Mouse (Mus musculus) midbrain, postnatal 0 days (tissue): ENCODE data around the gene C1d. TPM values are rescaled to one million over a fixed set of nuclear protein-coding genes. Genes with fewer than 3 reads are reported as not detected.

Experiments used
- ATAC-seq: fragments of 200-750 bp; cut with Nextera tagmentation; 2 replicates; pipeline ENCODE4 v1.8.0; 2017; ENCODE audit warnings: moderate number of reproducible peaks, mild to moderate bottlenecking, moderate TSS enrichment, moderate library complexity; ENCODE audit not compliant: low FRiP score
- DNase-seq: peaks from one replicate; pipeline ENCODE4 v3.0.0-alpha.2; 2015; ENCODE audit warnings: low spot score
- H3K27ac ChIP-seq: fragments of 300-500 bp; sonication (generic); 2 replicates; pipeline ENCODE4 v1.5.1; 2014; ENCODE audit warnings: low read depth, mild to moderate bottlenecking, low read length, mixed read lengths
- H3K27me3 ChIP-seq: fragments of 300-500 bp; sonication (generic); 2 replicates; pipeline ENCODE4 v1.6.1; 2014; ENCODE audit warnings: low read length, control low read depth, mixed read lengths; ENCODE audit not compliant: insufficient read depth
- H3K36me3 ChIP-seq: fragments of 300-500 bp; sonication (generic); 2 replicates; pipeline ENCODE4 v1.6.1; 2014; ENCODE audit warnings: low read length, control low read depth, mixed read lengths; ENCODE audit not compliant: insufficient read depth
- H3K4me1 ChIP-seq: fragments of 300-500 bp; sonication (generic); 2 replicates; pipeline ENCODE4 v1.6.1; 2014; ENCODE audit warnings: mild to moderate bottlenecking, control low read depth, antibody characterized with exemption, low read length, mixed read lengths; ENCODE audit not compliant: insufficient read depth
- H3K4me2 ChIP-seq: fragments of 300-500 bp; sonication (generic); 2 replicates; pipeline ENCODE4 v1.6.1; 2014; ENCODE audit warnings: low read depth, mild to moderate bottlenecking, low read length, mixed read lengths; ENCODE audit not compliant: poor library complexity, severe bottlenecking
- H3K4me3 ChIP-seq: fragments of 300-500 bp; sonication (generic); 2 replicates; pipeline ENCODE4 v1.5.1; 2014; ENCODE audit warnings: low read depth, mild to moderate bottlenecking, low read length, moderate library complexity
- H3K9ac ChIP-seq: fragments of 300-500 bp; sonication (generic); replicated peaks from 2 replicates; pipeline ENCODE4 v1.6.1; 2014; ENCODE audit warnings: mild to moderate bottlenecking, low read length, moderate library complexity, mixed read lengths; ENCODE audit not compliant: poor library complexity, severe bottlenecking
- H3K9me3 ChIP-seq: fragments of 300-500 bp; sonication (generic); 2 replicates; pipeline ENCODE4 v1.6.1; 2016; ENCODE audit warnings: low read length, control low read depth
- CTCF ChIP-seq: IDR thresholded peaks from 2 replicates; pipeline ENCODE4 v1.5.1; 2016; ENCODE audit warnings: antibody characterized with exemption, mild to moderate bottlenecking
- polyA plus RNA-seq: library from polyadenylated mRNA; unstranded; fragments of >200 nt; fragmentation: Nextera tagmentation; extraction: Ambion mirVana; gene quantifications from 2 replicates; pipeline ENCODE4 v1.2.1, GENCODE M21; 2015
- total RNA-seq: library from RNA; depleted of rRNA; stranded (reverse); fragments of >200 nt; gene quantifications from 2 replicates; pipeline ENCODE4 v1.2.3, GENCODE M21; 2014; rRNA removed

Gene C1d
- total and polyA plus RNA-seq, 2 experiments from 2014 or later = 59.0 to 207 TPM

GRCm38 (mm10) chr11:17307457-17307856 is 50.1 kb downstream of the C1d start:
- H3K4me1 ChIP-seq = no peaks in the 10 kb centered on the region
- no peak overlapping the region for H3K4me3 ChIP-seq
- no peak overlapping the region for H3K4me2 ChIP-seq
- no peaks in the 10 kb centered on the region for H3K27me3 ChIP-seq
- no peaks in the 10 kb centered on the region for H3K9me3 ChIP-seq
- H3K27ac ChIP-seq = no peak overlapping the region
- ATAC-seq (no peak), DNase-seq (no peak)
- TF ChIP-seq CTCF = no peak
- H3K36me3 ChIP-seq = no peaks in the 10 kb centered on the region
- H3K9ac ChIP-seq = no peak overlapping the region

Other genes starting within 250 kb of the C1d start
- gene Cnrip1, start 206.0 kb upstream of the C1d start, total RNA-seq = 134 and 144 TPM in 2 replicates
- gene Cnrip1, start 206.0 kb upstream of the C1d start, polyA plus RNA-seq = 244 and 254 TPM in 2 replicates
- gene Plek, start 205.2 kb upstream of the C1d start, total RNA-seq = 4.7 and 5.4 TPM in 2 replicates
- 4.0 TPM in 2 replicates for gene Plek, start 205.2 kb upstream of the C1d start, polyA plus RNA-seq
- gene Ppp3r1, start 98.3 kb upstream of the C1d start, total RNA-seq = 125 and 136 TPM in 2 replicates
- gene Ppp3r1, start 98.3 kb upstream of the C1d start, polyA plus RNA-seq = 253 and 268 TPM in 2 replicates
- gene Wdr92, start 75.5 kb upstream of the C1d start, total RNA-seq = 10.5 and 14.8 TPM in 2 replicates
- 13.1 and 13.4 TPM in 2 replicates for gene Wdr92, start 75.5 kb upstream of the C1d start, polyA plus RNA-seq
- 29.0 and 30.2 TPM in 2 replicates for gene Pno1, start 46.0 kb upstream of the C1d start, total RNA-seq
- 51.5 and 53.5 TPM in 2 replicates for gene Pno1, start 46.0 kb upstream of the C1d start, polyA plus RNA-seq